Mouse (Mus musculus) liver, embryonic 11.5 days (tissue): ENCODE results near the gene Pold4. TPM values are rescaled to one million over a fixed set of nuclear protein-coding genes. Genes with fewer than 3 reads are reported as not detected.

Experiments used
- microRNA-seq: library from miRNA; unstranded; fragments of <30 nt; microRNA quantifications from one replicate; pipeline ENCODE4, GENCODE M21; 2017; ENCODE audit warnings: borderline number of aligned reads
- polyA plus RNA-seq: library from polyadenylated mRNA; unstranded; fragments of >200 nt; fragmentation: Nextera tagmentation; extraction: Ambion mirVana; gene quantifications from 2 replicates; pipeline ENCODE4 v1.2.1, GENCODE M21; 2014

Pold4 gene
- polyA plus RNA-seq, 1 experiment from 2014 or later: 24.9 TPM

Small RNAs within 50 kb of the gene (microRNA-seq; reads per million reads assigned to microRNA genes)
- gene Gm26115 (not detected), gene Mir6985 (not detected)

Other genes starting within 250 kb of the Pold4 start
- 12.0 and 14.5 TPM in 2 replicates for gene Acy3, start 245.3 kb upstream of the Pold4 start, polyA plus RNA-seq
- 1.8 TPM in 2 replicates for gene Tbx10, start 239.1 kb upstream of the Pold4 start, polyA plus RNA-seq
- gene Nudt8, start 231.3 kb upstream of the Pold4 start, polyA plus RNA-seq: 30.8 and 32.3 TPM in 2 replicates
- gene Gm49405, start 231.3 kb upstream of the Pold4 start, polyA plus RNA-seq: 1.6 and 2.4 TPM in 2 replicates
- gene Doc2g, start 228.6 kb upstream of the Pold4 start, polyA plus RNA-seq: 2.8 and 4.1 TPM in 2 replicates
- gene Ndufv1, start 219.1 kb upstream of the Pold4 start, polyA plus RNA-seq: 232 and 234 TPM in 2 replicates
- 733 and 765 TPM in 2 replicates for gene Gstp1, start 193.9 kb upstream of the Pold4 start, polyA plus RNA-seq
- 5.5 and 6.1 TPM in 2 replicates for gene Gstp2, start 185.9 kb upstream of the Pold4 start, polyA plus RNA-seq
- 14.6 and 16.7 TPM in 2 replicates for gene Gstp3, start 172.3 kb upstream of the Pold4 start, polyA plus RNA-seq
- gene Cabp2, start 150.3 kb upstream of the Pold4 start, polyA plus RNA-seq: 0.51 and 0.52 TPM in 2 replicates
- 121 and 135 TPM in 2 replicates for gene Cdk2ap2, start 134.7 kb upstream of the Pold4 start, polyA plus RNA-seq
- gene Pitpnm1, start 131.9 kb upstream of the Pold4 start, polyA plus RNA-seq: 7.2 and 8.0 TPM in 2 replicates
- 56.2 and 61.8 TPM in 2 replicates for gene Aip, start 106.0 kb upstream of the Pold4 start, polyA plus RNA-seq
- gene Gpr152, start 92.1 kb upstream of the Pold4 start, polyA plus RNA-seq: not detected in 2 replicates
- 0.21 TPM in 1 of 2 replicates, not detected in the other for gene Cabp4, start 87.9 kb upstream of the Pold4 start, polyA plus RNA-seq
- gene Coro1b, start 83.3 kb upstream of the Pold4 start, polyA plus RNA-seq: 126 and 132 TPM in 2 replicates
- 38.7 and 41.1 TPM in 2 replicates for gene Ptprcap, start 78.3 kb upstream of the Pold4 start, polyA plus RNA-seq
- gene Rps6kb2, start 68.5 kb upstream of the Pold4 start, polyA plus RNA-seq: 41.0 and 53.5 TPM in 2 replicates
- 0.89 and 1.2 TPM in 2 replicates for gene Carns1, start 56.4 kb upstream of the Pold4 start, polyA plus RNA-seq
- gene Tbc1d10c, start 40.6 kb upstream of the Pold4 start, polyA plus RNA-seq: 3.3 and 3.4 TPM in 2 replicates
- 773 and 809 TPM in 2 replicates for gene Ppp1ca, start 39.8 kb upstream of the Pold4 start, polyA plus RNA-seq
- 35.7 and 38.8 TPM in 2 replicates for gene Rad9a, start 30.2 kb upstream of the Pold4 start, polyA plus RNA-seq
- gene Clcf1, start 17.7 kb upstream of the Pold4 start, polyA plus RNA-seq: 1.9 and 2.4 TPM in 2 replicates
- not detected in 2 replicates for gene AC109138.7, start 17.5 kb upstream of the Pold4 start, polyA plus RNA-seq
- gene Ssh3, start 37.3 kb downstream of the Pold4 start, polyA plus RNA-seq: 3.2 and 3.3 TPM in 2 replicates
- gene Ankrd13d, start 51.2 kb downstream of the Pold4 start, polyA plus RNA-seq: 2.9 and 3.2 TPM in 2 replicates
- 22.1 and 23.1 TPM in 2 replicates for gene Grk2, start 74.3 kb downstream of the Pold4 start, polyA plus RNA-seq
- 39.8 and 40.2 TPM in 2 replicates for gene Kdm2a, start 166.4 kb downstream of the Pold4 start, polyA plus RNA-seq
- 10.3 and 14.3 TPM in 2 replicates for gene Rhod, start 207.5 kb downstream of the Pold4 start, polyA plus RNA-seq
- 0.26 and 0.27 TPM in 2 replicates for gene Syt12, start 245.5 kb downstream of the Pold4 start, polyA plus RNA-seq